Mouse (Mus musculus) E14TG2a.4 (cell line): Measurements from ENCODE around the gene H2-Q1.

Experiments used
- CTCF ChIP-seq: conservative IDR thresholded peaks from 2 replicates; pipeline ENCODE4 v1.5.1; 2014; ENCODE audit warnings: low read length
- POU5F1 ChIP-seq: IDR thresholded peaks from 2 replicates; pipeline ENCODE4 v1.6.1; 2014; ENCODE audit warnings: low read length, borderline replicate concordance

DNA sequence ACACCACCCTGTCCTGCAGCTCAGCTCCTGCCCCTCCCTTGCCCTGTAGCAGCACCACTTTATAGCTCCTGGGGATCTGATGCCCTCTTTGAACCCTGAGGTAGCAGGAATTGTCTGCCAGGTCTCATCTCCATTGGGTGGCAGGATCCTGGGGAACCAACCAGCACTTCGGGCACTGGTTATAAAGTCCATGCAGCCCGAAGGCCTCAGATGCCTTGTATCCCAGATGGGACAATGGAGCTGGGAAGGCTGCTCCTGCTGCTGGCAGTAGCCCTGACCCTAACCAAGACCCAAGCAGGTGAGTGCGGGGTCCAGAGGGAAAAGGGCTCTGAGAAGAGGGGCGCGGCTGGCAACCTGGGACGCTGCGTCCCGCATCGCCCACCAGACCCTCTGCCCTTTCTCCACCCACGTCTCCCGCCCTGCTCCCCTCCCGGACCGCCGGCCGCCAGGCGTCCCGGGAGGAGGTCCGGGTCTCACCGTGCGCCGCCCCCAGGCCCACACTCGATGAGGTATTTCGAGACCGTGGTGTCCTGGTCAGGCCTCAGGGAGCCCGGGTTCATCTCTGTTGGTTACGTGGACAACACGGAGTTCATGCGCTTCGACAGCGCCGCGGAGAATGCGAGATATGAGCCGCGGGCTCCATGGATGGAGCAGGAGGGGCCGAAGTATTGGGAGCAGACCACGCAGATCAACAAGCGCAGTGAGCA is 38.7 kb downstream of the H2-Q1 start:
- TF ChIP-seq CTCF (no peak), POU5F1 (no peak)
